Mouse (Mus musculus): ENCODE measurements around the gene Gsto1. TPM values are rescaled to one million over a fixed set of nuclear protein-coding genes. Genes with fewer than 3 reads are reported as not detected.

Gsto1 gene
- polyA plus RNA-seq, 2 experiments: 57.2 to 98.9 TPM

DNA sequence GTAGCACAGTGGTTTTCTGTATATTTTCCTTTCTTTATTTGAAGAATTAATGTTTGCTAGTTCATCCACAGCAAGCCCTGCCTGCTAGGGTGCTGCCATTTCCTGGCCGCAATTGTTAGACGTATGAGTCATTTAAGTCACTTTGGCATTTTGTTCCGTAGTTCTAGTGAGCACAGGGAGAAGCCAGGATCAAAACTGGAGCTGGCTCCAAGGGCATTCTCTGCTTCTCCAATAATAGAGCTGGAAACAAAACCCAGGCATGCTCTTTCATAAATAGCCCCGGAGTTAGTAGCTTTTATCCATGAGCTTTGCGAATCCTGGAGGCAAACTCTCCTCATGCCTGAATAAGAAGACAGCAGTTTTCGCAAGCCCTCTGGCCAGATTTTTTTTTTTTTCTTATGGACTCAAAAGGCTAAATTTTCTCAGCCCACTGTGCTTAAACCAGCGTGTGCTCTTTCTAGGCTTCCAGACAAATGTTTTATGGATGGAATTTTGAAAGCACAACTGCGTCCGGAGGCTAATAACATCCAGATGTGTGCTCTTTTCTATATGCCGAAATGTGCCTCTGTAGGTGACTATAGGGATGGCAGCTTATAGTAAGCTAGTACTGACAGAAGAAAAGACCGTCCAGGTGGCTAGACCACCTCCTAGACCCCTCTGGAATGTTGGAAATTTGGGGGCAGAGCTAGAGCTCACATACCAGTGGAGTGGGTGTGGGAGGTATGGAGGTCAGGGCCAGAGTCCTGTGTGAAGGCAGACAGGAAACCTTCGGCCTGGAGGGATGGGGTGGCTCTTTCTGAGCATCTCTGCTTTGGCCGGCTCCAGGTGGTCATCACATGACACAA lies 597 bp upstream of the Gsto1 start:
- no peak overlapping the region for H3K27ac ChIP-seq
- H3K4me3 ChIP-seq (ENCODE audit: insufficient read depth in 1 of 2, low read depth in 2 of 2, low read length in 2 of 2): peak overlapping the region; percentile 56 to 58
- H3K4me1 ChIP-seq (replicated peaks; ENCODE audit: control insufficient read depth in 2 of 2, insufficient read depth in 2 of 2, low read length in 1 of 2): peaks cover 0 to 9% of the 10 kb centered on the region in 2 experiments; a peak in 2 of 4 replicates
- whole genome bisulfite sequencing (ENCODE audit: insufficient replicate concordance): 28% methylated on average over 13 of the region's 13 CpGs
- 0 out of 2 replicates have a peak, but pooled peaks have one; percentile 6 for TF ChIP-seq CTCF (IDR thresholded peaks at IDR 0.05; ENCODE audit: low read depth)
- TF ChIP-seq EP300 (IDR thresholded peaks at IDR 0.05; ENCODE audit: low read depth): no peak
- DNase-seq (ENCODE audit: low read depth in 3 of 3, low spot score in 3 of 3): no peak
- H3K4me2 ChIP-seq (ENCODE audit: low read depth): peak overlapping the region; percentile 72
- no peak overlapping the region for H3K9ac ChIP-seq (replicated peaks)
- no peaks in the 10 kb centered on the region; the same call in 1 of the 2 replicates for H3K36me3 ChIP-seq (replicated peaks; ENCODE audit: control insufficient read depth, insufficient read depth, low read depth)
- no peaks in the 10 kb centered on the region for H3K9me3 ChIP-seq (ENCODE audit: control insufficient read depth, low read length)
- ATAC-seq (ENCODE audit: insufficient read depth): peak; percentile 61
- no peaks in the 10 kb centered on the region; the same call in 1 of the 2 replicates for H3K27me3 ChIP-seq (ENCODE audit: control insufficient read depth, insufficient read depth, low read length)

DNA sequence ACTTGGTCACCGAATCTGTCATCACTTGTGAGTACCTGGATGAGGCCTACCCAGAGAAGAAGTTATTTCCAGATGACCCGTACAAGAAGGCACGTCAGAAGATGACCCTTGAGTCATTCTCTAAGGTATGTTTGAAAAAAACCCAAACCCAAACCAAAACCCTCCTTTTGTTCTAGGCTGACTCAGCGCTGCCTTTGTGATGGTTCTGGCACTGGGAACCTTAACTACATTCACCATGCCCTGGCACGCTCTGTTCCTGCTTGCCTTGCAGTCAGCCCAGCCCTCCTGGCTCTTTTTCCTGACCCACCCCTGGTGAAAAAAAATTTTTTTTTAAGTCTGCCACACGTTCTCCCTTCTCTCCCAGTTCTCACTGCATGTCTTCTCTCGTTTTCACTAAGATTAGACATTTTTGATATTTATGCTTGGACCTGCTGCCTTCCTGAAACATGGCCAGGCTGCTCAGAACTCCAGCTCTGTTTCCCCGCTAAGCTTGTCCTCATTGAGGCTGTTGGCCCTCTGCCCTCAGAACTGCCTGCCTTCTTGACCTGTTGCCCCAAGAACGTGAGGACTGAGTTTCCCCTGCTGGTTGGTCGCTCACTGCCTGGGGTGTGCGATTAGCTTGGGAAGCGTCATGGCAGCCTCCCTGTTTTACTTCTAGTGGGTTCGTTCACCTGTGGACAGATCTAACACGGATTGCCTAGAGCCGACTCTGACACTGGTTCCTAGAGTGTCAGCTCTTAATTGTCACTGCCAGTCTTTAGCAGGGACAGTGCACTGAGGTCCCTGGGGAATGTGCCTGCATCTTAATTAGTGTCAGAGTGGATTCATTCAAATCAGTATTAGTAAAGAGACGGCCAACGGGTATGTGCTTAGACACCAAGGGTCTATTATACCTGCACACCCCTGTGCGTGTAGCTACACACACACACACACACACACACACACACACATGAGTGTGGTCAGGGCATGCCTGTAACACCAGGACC lies 3.5 kb downstream of the Gsto1 start:
- H3K4me2 ChIP-seq (ENCODE audit: low read depth): no peak overlapping the region
- ATAC-seq (ENCODE audit: insufficient read depth) (no peak), DNase-seq (ENCODE audit: low read depth in 3 of 3, low spot score in 3 of 3) (no peak)
- H3K27ac ChIP-seq: no peak overlapping the region
- 77% methylated on average over 18 of the region's 18 CpGs for whole genome bisulfite sequencing (ENCODE audit: insufficient replicate concordance)
- peaks cover 0 to 9% of the 10 kb centered on the region in 2 experiments; a peak in 2 of 4 replicates for H3K4me1 ChIP-seq (replicated peaks; ENCODE audit: control insufficient read depth in 2 of 2, insufficient read depth in 2 of 2, low read length in 1 of 2)
- TF ChIP-seq CTCF (IDR thresholded peaks at IDR 0.05; ENCODE audit: low read depth) (no peak), EP300 (IDR thresholded peaks at IDR 0.05; ENCODE audit: low read depth) (no peak)
- no peaks in the 10 kb centered on the region; the same call in 1 of the 2 replicates for H3K36me3 ChIP-seq (replicated peaks; ENCODE audit: control insufficient read depth, insufficient read depth, low read depth)
- no peak overlapping the region for H3K4me3 ChIP-seq (ENCODE audit: insufficient read depth in 1 of 2, low read depth in 2 of 2, low read length in 2 of 2)
- H3K9ac ChIP-seq (replicated peaks): no peak overlapping the region
- H3K9me3 ChIP-seq (ENCODE audit: control insufficient read depth, low read length): no peaks in the 10 kb centered on the region
- H3K27me3 ChIP-seq (ENCODE audit: control insufficient read depth, insufficient read depth, low read length): no peaks in the 10 kb centered on the region; the same call in 1 of the 2 replicates

GRCm38 (mm10) chr19:47859180-47859579 lies 4.4 kb downstream of the Gsto1 start:
- Histone ChIP-seq H3K27ac (no peak overlapping the region), H3K4me1 (replicated peaks; ENCODE audit: control insufficient read depth in 2 of 2, insufficient read depth in 2 of 2, low read length in 1 of 2) (peaks cover 0 to 9% of the 10 kb centered on the region in 2 experiments; a peak in 2 of 4 replicates), H3K4me2 (ENCODE audit: low read depth) (no peak overlapping the region), H3K9ac (replicated peaks) (no peak overlapping the region), H3K4me3 (ENCODE audit: insufficient read depth in 1 of 2, low read depth in 2 of 2, low read length in 2 of 2) (no peak overlapping the region), H3K36me3 (replicated peaks; ENCODE audit: control insufficient read depth, insufficient read depth, low read depth) (no peaks in the 10 kb centered on the region; the same call in 1 of the 2 replicates), H3K27me3 (ENCODE audit: control insufficient read depth, insufficient read depth, low read length) (no peaks in the 10 kb centered on the region; the same call in 1 of the 2 replicates), H3K9me3 (ENCODE audit: control insufficient read depth, low read length) (no peaks in the 10 kb centered on the region)
- TF ChIP-seq CTCF (IDR thresholded peaks at IDR 0.05; ENCODE audit: low read depth): no peak
- TF ChIP-seq EP300 (IDR thresholded peaks at IDR 0.05; ENCODE audit: low read depth): no peak
- WGBS (ENCODE audit: insufficient replicate concordance): 75% methylated on average over 8 of the region's 8 CpGs
- DNase-seq (ENCODE audit: low read depth in 3 of 3, low spot score in 3 of 3): no peak
- ATAC-seq (ENCODE audit: insufficient read depth): no peak

GRCm38 (mm10) chr19:47862581-47862980 lies 7.8 kb downstream of the Gsto1 start:
- Histone ChIP-seq H3K27me3 (ENCODE audit: control insufficient read depth, insufficient read depth, low read length) (no peaks in the 10 kb centered on the region), H3K4me2 (ENCODE audit: low read depth) (no peak overlapping the region), H3K27ac (no peak overlapping the region), H3K36me3 (replicated peaks; ENCODE audit: control insufficient read depth, insufficient read depth, low read depth) (no peaks in the 10 kb centered on the region; the same call in 1 of the 2 replicates), H3K9ac (replicated peaks) (no peak overlapping the region), H3K4me1 (replicated peaks; ENCODE audit: control insufficient read depth in 2 of 2, insufficient read depth in 2 of 2, low read length in 1 of 2) (peaks cover 4 to 8% of the 10 kb centered on the region in 2 experiments), H3K9me3 (ENCODE audit: control insufficient read depth, low read length) (no peaks in the 10 kb centered on the region), H3K4me3 (ENCODE audit: insufficient read depth in 1 of 2, low read depth in 2 of 2, low read length in 2 of 2) (no peak overlapping the region)
- no peak for DNase-seq (ENCODE audit: low read depth in 3 of 3, low spot score in 3 of 3)
- 70% methylated on average over 3 of the region's 3 CpGs for WGBS (ENCODE audit: insufficient replicate concordance)
- no peak for ATAC-seq (ENCODE audit: insufficient read depth)
- TF ChIP-seq EP300 (IDR thresholded peaks at IDR 0.05; ENCODE audit: low read depth) (no peak), CTCF (IDR thresholded peaks at IDR 0.05; ENCODE audit: low read depth) (no peak)
